Comparison of ENCODE assay signal across 8 mouse cellular contexts in the genomic region with DNA sequence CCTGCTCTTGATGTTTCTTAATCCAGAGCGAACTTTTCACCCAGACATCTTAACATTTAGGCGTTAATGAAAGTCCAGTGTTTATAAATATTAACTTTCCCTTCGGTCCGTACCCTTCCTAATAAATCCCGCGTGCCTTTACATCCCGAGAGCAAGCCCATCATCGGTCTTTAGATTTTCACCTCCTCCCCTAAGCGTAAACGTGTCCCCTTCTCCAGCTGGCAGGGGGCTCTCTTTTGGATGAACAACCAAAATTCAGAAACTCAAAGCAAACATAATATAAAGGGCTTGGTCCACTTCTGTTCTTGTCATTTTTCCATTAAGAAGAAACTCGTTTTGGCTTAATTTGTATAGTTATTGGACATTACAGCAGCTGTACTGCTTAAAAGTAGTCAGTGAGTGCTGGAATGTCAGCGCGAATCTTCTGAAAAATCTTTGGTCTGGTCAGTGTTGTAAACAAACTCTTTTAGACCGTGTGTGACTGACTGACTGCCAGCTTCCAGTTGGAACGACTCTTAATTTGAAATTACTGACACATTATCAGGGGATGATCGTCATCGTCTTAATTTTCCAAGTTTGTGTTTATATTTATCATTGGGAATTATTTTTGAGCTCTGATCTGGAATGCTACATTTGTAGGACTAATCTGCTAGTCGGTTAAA. TPM values are rescaled to one million over a fixed set of nuclear protein-coding genes. Genes with fewer than 3 reads are reported as not detected.
DNase-seq lines count a peak whose midpoint lies in the region; ATAC-seq and TF ChIP-seq lines count a peak whose summit lies in the region.

No protein-coding gene starts in this region.

- no peak for TF ChIP-seq CTCF in MEL (IDR thresholded peaks at IDR 0.05 in 2 of 3, conservative IDR thresholded peaks at IDR 0.05 in 1 of 3; ENCODE audit: control insufficient read depth in 1 of 3, insufficient read depth in 1 of 3, low read depth in 2 of 3, low read length in 3 of 3, poor library complexity in 1 of 3, severe bottlenecking in 1 of 3)
- no peak for TF ChIP-seq CTCF in forebrain, postnatal 0 days (IDR thresholded peaks at IDR 0.05; ENCODE audit: low read depth)

- no peaks in the 10 kb centered on the region for H3K9me3 ChIP-seq in MEL (replicated peaks; ENCODE audit: insufficient read depth, low read length)
- no peaks in the 10 kb centered on the region for H3K9me3 ChIP-seq in forebrain, postnatal 0 days (ENCODE audit: low read length)

- no peak for TF ChIP-seq RAD21 in MEL (IDR thresholded peaks at IDR 0.05; ENCODE audit: low read depth, low read length)

- TF ChIP-seq POLR2A in MEL (IDR thresholded peaks at IDR 0.05; ENCODE audit: control insufficient read depth in 1 of 2, insufficient read depth in 1 of 2, low read depth in 1 of 2, low read length in 2 of 2, poor library complexity in 1 of 2): no peak

- H3K9ac ChIP-seq in MEL (ENCODE audit: control insufficient read depth, low read depth, low read length, poor library complexity, severe bottlenecking): peak overlapping the region; percentile 74
- peak overlapping the region; percentile 77 for H3K9ac ChIP-seq in forebrain, postnatal 0 days

- ATAC-seq in forebrain, postnatal 0 days: no peak

- H3K27me3 ChIP-seq in MEL (ENCODE audit: control insufficient read depth in 1 of 2, insufficient read depth in 2 of 2, low read length in 2 of 2): peaks cover 0 to 3% of the 10 kb centered on the region in 2 experiments; a peak in 2 of 4 replicates
- no peaks in the 10 kb centered on the region for H3K27me3 ChIP-seq in forebrain, postnatal 0 days (ENCODE audit: insufficient read depth, low read length)

- no peak overlapping the region for H3K27ac ChIP-seq in MEL (ENCODE audit: control insufficient read depth, low read depth, low read length)
- H3K27ac ChIP-seq in forebrain, postnatal 0 days (ENCODE audit: low read depth, low read length): no peak overlapping the region

- H3K4me3 ChIP-seq in MEL (ENCODE audit: control insufficient read depth in 1 of 2, insufficient read depth in 1 of 2, low read depth in 2 of 2, low read length in 2 of 2): peak overlapping the region; percentile 69 to 91
- peak overlapping the region; percentile 89 for H3K4me3 ChIP-seq in forebrain, postnatal 0 days (ENCODE audit: low read depth, low read length)

- H3K36me3 ChIP-seq in MEL (ENCODE audit: control insufficient read depth in 1 of 2, insufficient read depth in 2 of 2, low read length in 2 of 2): peaks cover 0 to 4% of the 10 kb centered on the region in 2 experiments; a peak in 1 of 4 replicates
- H3K36me3 ChIP-seq in forebrain, postnatal 0 days (ENCODE audit: insufficient read depth): no peaks in the 10 kb centered on the region

- no peak for TF ChIP-seq EP300 in MEL (IDR thresholded peaks at IDR 0.05; ENCODE audit: low read depth in 1 of 2, low read length in 2 of 2)

- peak; percentile 24 for DNase-seq in 416B (ENCODE audit: low read depth)
- DNase-seq in MEL (ENCODE audit: low read depth, low spot score): no peak
- peak; percentile 7 for DNase-seq in forebrain, postnatal 0 days
- peak; percentile 13 for DNase-seq in kidney, adult 11 months
- DNase-seq in lung, postnatal 14 days: peak; percentile 51
- no peak for DNase-seq in urinary bladder, postnatal 10 days (ENCODE audit: low spot score)
- DNase-seq in right cerebral cortex, postnatal 25 days: no peak
- DNase-seq in ovary, postnatal 10 days (ENCODE audit: low spot score): no peak

- peaks cover 4% of the 10 kb centered on the region for H3K79me2 ChIP-seq in MEL (ENCODE audit: control insufficient read depth, insufficient read depth, low read length, poor library complexity)

- 0 out of 4 replicates have a peak, but pooled peaks cover 0 to 3% of the 10 kb centered on the region in 2 experiments for H3K4me1 ChIP-seq in MEL (ENCODE audit: control insufficient read depth in 1 of 2, insufficient read depth in 2 of 2, low read length in 2 of 2)
- H3K4me1 ChIP-seq in forebrain, postnatal 0 days (ENCODE audit: insufficient read depth): peaks cover 6% of the 10 kb centered on the region; the same call in 1 of the 2 replicates

- peak overlapping the region; percentile 97 for H3K4me2 ChIP-seq in forebrain, postnatal 0 days (ENCODE audit: low read depth)

- WGBS in forebrain, postnatal 0 days: 5% methylated on average over 18 of the region's 18 CpGs

TF ChIP-seq in MEL, 35 proteins besides CTCF, POLR2A, EP300 and RAD21:
- TF ChIP-seq UBTF (IDR thresholded peaks at IDR 0.05; ENCODE audit: borderline replicate concordance, insufficient read depth, low read depth, low read length): no peak

RNA-seq across cellular contexts. Expression of a gene that starts 0.9 kb away (rescaled TPM):
- total RNA-seq in MEL (2012; rRNA removed): 1.7 TPM in 2 replicates
- polyA plus RNA-seq in MEL (2012; ENCODE audit: insufficient read depth in 1 of 2, insufficient read length in 2 of 2, low read depth in 1 of 2, low replicate concordance in 2 of 2, missing spikeins in 1 of 2): 1 to 10 TPM in 1 of 2 experiments, not detected in 1; 3.7 TPM
- 23.0 and 32.1 TPM in 2 replicates for total RNA-seq in forebrain, postnatal 0 days (2014; rRNA removed)
- polyA plus RNA-seq in forebrain, postnatal 0 days (2015; fragmentation: Nextera tagmentation; extraction: Ambion mirVana): 8.8 and 14.9 TPM in 2 replicates

Comparison
In these comparisons a context has a peak if more than half of its experiments do, and no peak if none do; other contexts are left out.
1. DNase-seq: peak in 416B (single experiment), forebrain, postnatal 0 days (single experiment), kidney, adult 11 months (single experiment) and lung, postnatal 14 days (single experiment); none in MEL (single experiment), urinary bladder, postnatal 10 days (single experiment), right cerebral cortex, postnatal 25 days (single experiment) and ovary, postnatal 10 days (single experiment).